Mouse (Mus musculus) kidney, adult 9 months (tissue): Measurements from ENCODE around the gene Apoc4.

Experiments used
- DNase-seq: peaks from one replicate; pipeline ENCODE4 v3.0.0; 2022

Gene Apoc4

GRCm38 (mm10) chr7:19628192-19628535 lies 53.1 kb downstream of the Apoc4 start:
- no peak for DNase-seq
